Mouse (Mus musculus): ENCODE data around the gene Fam240a. TPM values are rescaled to one million over a fixed set of nuclear protein-coding genes. Genes with fewer than 3 reads are reported as not detected.

Gene Fam240a
- polyA plus RNA-seq, 1 experiment from 2014 or later: not detected

- no peak overlapping the region for H3K9ac ChIP-seq (replicated peaks)
- H3K4me1 ChIP-seq: no peaks in the 10 kb centered on the region
- no peak overlapping the region for H3K27ac ChIP-seq (replicated peaks)
- no peaks in the 10 kb centered on the region for H3K9me3 ChIP-seq (replicated peaks)
- no peak overlapping the region for H3K4me3 ChIP-seq (replicated peaks)
- H3K27me3 ChIP-seq (replicated peaks): no peaks in the 10 kb centered on the region
- no peak for ATAC-seq (ENCODE audit: low FRiP score)
- no peaks in the 10 kb centered on the region for H3K36me3 ChIP-seq
- H3K4me2 ChIP-seq: no peak overlapping the region
- 85% methylated on average over 4 of the region's 4 CpGs for whole genome bisulfite sequencing
Measured at GRCm38 (mm10) chr9:110907838-110908630, 8.6 kb downstream of the Fam240a start.

DNA sequence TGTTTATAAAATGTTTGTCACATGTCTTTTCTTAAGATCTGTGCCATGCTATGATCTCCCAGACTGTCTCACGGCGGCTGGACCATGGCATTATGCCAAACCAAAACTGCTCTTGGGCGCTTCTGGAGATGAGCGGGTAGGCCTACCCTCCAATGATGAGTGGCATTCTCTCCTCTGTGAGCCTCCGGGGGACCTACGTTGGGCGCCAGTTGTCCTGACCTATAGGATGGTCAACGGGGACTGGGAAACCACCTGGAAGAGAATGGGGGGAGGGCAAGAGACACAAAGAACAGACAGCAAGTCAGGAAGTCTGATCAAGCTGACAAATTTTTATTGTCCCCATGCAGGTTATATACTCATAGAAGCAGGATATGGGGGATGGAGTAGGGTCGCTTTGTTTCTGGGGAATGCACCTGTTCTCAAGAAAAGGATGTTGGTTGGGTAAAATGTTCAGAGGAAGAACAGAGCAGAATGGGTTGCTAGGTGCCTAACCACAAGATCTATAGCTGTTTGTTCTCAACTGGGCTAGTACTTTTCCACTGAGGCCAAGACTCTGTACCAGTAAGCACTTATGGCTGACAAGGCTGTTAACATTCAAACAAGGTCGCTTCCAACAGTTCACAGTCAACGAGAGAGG lies 9.3 kb downstream of the Fam240a start:
- Histone ChIP-seq H3K4me3 (replicated peaks) (no peak overlapping the region), H3K4me2 (no peak overlapping the region), H3K9me3 (replicated peaks) (no peaks in the 10 kb centered on the region), H3K9ac (replicated peaks) (no peak overlapping the region), H3K27me3 (replicated peaks) (no peaks in the 10 kb centered on the region), H3K27ac (replicated peaks) (no peak overlapping the region), H3K4me1 (no peaks in the 10 kb centered on the region), H3K36me3 (no peaks in the 10 kb centered on the region)
- ATAC-seq (ENCODE audit: low FRiP score): no peak
- 92% methylated on average over 11 of the region's 11 CpGs for WGBS

- Histone ChIP-seq H3K9ac (replicated peaks) (no peak overlapping the region), H3K9me3 (replicated peaks) (no peaks in the 10 kb centered on the region), H3K4me1 (no peaks in the 10 kb centered on the region), H3K4me3 (replicated peaks) (no peak overlapping the region), H3K27ac (replicated peaks) (no peak overlapping the region), H3K27me3 (replicated peaks) (no peaks in the 10 kb centered on the region), H3K4me2 (no peak overlapping the region), H3K36me3 (no peaks in the 10 kb centered on the region)
- ATAC-seq (ENCODE audit: low FRiP score): no peak
- WGBS: 88% methylated on average over 4 of the region's 4 CpGs
Measured at GRCm38 (mm10) chr9:110902271-110902670, 14.4 kb downstream of the Fam240a start.

GRCm38 (mm10) chr9:110901204-110901603 lies 15.5 kb downstream of the Fam240a start:
- Histone ChIP-seq H3K36me3 (no peaks in the 10 kb centered on the region), H3K9me3 (replicated peaks) (no peaks in the 10 kb centered on the region), H3K27me3 (replicated peaks) (no peaks in the 10 kb centered on the region), H3K4me1 (peaks cover 5% of the 10 kb centered on the region), H3K4me3 (replicated peaks) (no peak overlapping the region), H3K27ac (replicated peaks) (no peak overlapping the region), H3K4me2 (no peak overlapping the region), H3K9ac (replicated peaks) (no peak overlapping the region)
- no peak for ATAC-seq (ENCODE audit: low FRiP score)
- 90% methylated on average over 6 of the region's 6 CpGs for WGBS

DNA sequence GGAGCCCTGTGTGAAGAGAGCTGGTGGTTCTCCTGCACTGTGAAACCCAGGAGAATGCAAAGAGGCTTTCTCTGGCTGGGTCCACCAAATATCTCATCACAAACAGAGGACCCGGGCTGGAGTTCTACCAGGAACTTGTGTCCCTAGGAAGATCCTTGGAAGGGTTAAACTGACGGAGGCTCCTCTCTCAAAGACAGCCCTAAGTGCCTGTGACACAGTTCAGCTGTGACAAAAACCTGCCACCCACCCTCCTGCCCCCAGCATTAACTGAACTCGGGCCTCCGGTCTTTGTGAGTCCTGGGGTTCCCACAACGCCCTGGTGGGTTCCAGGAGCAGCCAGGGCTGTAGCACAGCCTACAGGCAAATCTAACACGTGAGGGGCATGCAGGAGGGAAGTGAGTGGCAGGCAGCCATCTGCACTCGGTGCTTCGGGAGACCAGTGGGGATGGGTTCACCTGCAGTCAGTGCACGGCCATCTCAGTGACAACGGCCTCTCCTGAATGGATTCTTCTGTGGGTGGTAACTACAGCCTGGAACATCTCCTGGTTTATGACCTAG lies 17.1 kb downstream of the Fam240a start:
- Histone ChIP-seq H3K9ac (replicated peaks) (no peak overlapping the region), H3K4me2 (no peak overlapping the region), H3K36me3 (no peaks in the 10 kb centered on the region), H3K27me3 (replicated peaks) (no peaks in the 10 kb centered on the region), H3K9me3 (replicated peaks) (no peaks in the 10 kb centered on the region), H3K4me1 (peaks cover 12% of the 10 kb centered on the region), H3K4me3 (replicated peaks) (no peak overlapping the region), H3K27ac (replicated peaks) (no peak overlapping the region)
- ATAC-seq (ENCODE audit: low FRiP score): no peak
- WGBS: 50% methylated on average over 10 of the region's 10 CpGs

- Histone ChIP-seq H3K9ac (replicated peaks) (no peak overlapping the region), H3K27ac (replicated peaks) (no peak overlapping the region), H3K4me3 (replicated peaks) (no peak overlapping the region), H3K27me3 (replicated peaks) (no peaks in the 10 kb centered on the region), H3K9me3 (replicated peaks) (no peaks in the 10 kb centered on the region), H3K4me1 (peaks cover 12% of the 10 kb centered on the region), H3K36me3 (no peaks in the 10 kb centered on the region), H3K4me2 (peak overlapping the region; percentile 39)
- WGBS: 15% methylated on average over 6 of the region's 6 CpGs
- peak; percentile 71 for ATAC-seq (ENCODE audit: low FRiP score)
Measured at GRCm38 (mm10) chr9:110896595-110896994, 20.1 kb downstream of the Fam240a start.

- Histone ChIP-seq H3K4me3 (replicated peaks) (no peak overlapping the region), H3K9ac (replicated peaks) (no peak overlapping the region), H3K27ac (replicated peaks) (no peak overlapping the region), H3K4me1 (peaks cover 12% of the 10 kb centered on the region), H3K27me3 (replicated peaks) (no peaks in the 10 kb centered on the region), H3K9me3 (replicated peaks) (no peaks in the 10 kb centered on the region), H3K36me3 (no peaks in the 10 kb centered on the region), H3K4me2 (peak overlapping the region; percentile 39)
- ATAC-seq (ENCODE audit: low FRiP score): peak; percentile 68; the same call in 1 of the 2 replicates
- 10% methylated on average over 7 of the region's 7 CpGs for WGBS
Measured at GRCm38 (mm10) chr9:110895994-110896393, 20.7 kb downstream of the Fam240a start.

DNA sequence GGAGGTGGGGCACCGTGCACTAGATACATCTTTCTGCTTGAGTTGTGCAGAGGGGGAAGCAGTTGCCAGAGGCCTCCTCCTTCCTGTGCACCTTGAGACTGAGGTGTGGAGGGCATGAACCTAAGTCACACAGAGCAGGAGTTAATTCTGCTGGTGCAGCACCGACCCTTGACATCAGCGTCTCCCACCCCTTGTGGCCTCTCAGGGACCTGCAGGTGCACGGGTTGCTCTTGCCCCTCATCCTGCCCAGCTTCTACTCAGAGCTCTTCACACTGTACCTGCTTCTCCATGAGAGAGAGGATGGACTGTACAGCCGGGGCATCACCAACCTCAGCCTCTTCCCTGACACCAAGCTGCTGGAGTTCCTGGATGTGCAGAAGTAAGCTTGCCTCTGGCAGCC lies 21.2 kb downstream of the Fam240a start:
- H3K9ac ChIP-seq (replicated peaks): no peak overlapping the region
- 48% methylated on average over 5 of the region's 5 CpGs for WGBS

DNA sequence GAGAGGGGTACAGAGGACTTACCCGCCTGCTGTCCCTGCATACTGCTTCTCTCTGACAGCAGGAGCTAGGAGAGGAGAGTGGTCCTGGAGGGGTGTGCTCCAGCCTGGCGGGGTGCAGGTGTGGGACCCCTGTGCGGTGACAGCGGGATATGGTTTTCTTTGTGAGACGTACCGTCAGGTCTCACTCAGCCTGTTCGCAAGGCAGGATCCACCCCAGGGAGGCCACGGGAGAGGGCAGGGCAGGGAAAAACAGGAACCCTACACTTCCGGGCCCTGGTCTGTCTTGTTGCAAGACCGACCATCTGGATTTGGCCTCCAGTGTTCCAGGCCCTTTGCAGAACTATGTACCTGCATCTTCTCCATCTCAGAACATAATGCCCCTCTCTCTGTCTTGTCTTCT lies 23.2 kb downstream of the Fam240a start:
- peaks cover 12% of the 10 kb centered on the region for H3K4me1 ChIP-seq
- H3K4me3 ChIP-seq (replicated peaks): no peak overlapping the region
- H3K27ac ChIP-seq (replicated peaks): no peak overlapping the region
- no peak overlapping the region for H3K9ac ChIP-seq (replicated peaks)
- no peak for ATAC-seq (ENCODE audit: low FRiP score)
- no peak overlapping the region for H3K4me2 ChIP-seq
- no peaks in the 10 kb centered on the region for H3K9me3 ChIP-seq (replicated peaks)
- H3K36me3 ChIP-seq: no peaks in the 10 kb centered on the region
- WGBS: 71% methylated on average over 10 of the region's 10 CpGs
- H3K27me3 ChIP-seq (replicated peaks): no peaks in the 10 kb centered on the region

More for the DNA sequence above, 21.2 kb downstream of the Fam240a start:
- ATAC-seq (ENCODE audit: low FRiP score): no peak
- H3K9me3 ChIP-seq (replicated peaks): no peaks in the 10 kb centered on the region
- H3K27me3 ChIP-seq (replicated peaks): no peaks in the 10 kb centered on the region
- H3K4me2 ChIP-seq: peak overlapping the region; percentile 39; the same call in 1 of the 2 replicates
- no peak overlapping the region for H3K4me3 ChIP-seq (replicated peaks)
- peaks cover 12% of the 10 kb centered on the region for H3K4me1 ChIP-seq
- no peaks in the 10 kb centered on the region for H3K36me3 ChIP-seq
- no peak overlapping the region for H3K27ac ChIP-seq (replicated peaks)

- no peaks in the 10 kb centered on the region for H3K36me3 ChIP-seq
- ATAC-seq (ENCODE audit: low FRiP score): no peak
- H3K27me3 ChIP-seq (replicated peaks): no peaks in the 10 kb centered on the region
- H3K9ac ChIP-seq (replicated peaks): no peak overlapping the region
- WGBS: 82% methylated on average over 3 of the region's 3 CpGs
- H3K27ac ChIP-seq (replicated peaks): no peak overlapping the region
- peaks cover 12% of the 10 kb centered on the region for H3K4me1 ChIP-seq
- no peak overlapping the region for H3K4me2 ChIP-seq
- H3K4me3 ChIP-seq (replicated peaks): no peak overlapping the region
- H3K9me3 ChIP-seq (replicated peaks): no peaks in the 10 kb centered on the region
Measured at GRCm38 (mm10) chr9:110892552-110892951, 24.1 kb downstream of the Fam240a start.

DNA sequence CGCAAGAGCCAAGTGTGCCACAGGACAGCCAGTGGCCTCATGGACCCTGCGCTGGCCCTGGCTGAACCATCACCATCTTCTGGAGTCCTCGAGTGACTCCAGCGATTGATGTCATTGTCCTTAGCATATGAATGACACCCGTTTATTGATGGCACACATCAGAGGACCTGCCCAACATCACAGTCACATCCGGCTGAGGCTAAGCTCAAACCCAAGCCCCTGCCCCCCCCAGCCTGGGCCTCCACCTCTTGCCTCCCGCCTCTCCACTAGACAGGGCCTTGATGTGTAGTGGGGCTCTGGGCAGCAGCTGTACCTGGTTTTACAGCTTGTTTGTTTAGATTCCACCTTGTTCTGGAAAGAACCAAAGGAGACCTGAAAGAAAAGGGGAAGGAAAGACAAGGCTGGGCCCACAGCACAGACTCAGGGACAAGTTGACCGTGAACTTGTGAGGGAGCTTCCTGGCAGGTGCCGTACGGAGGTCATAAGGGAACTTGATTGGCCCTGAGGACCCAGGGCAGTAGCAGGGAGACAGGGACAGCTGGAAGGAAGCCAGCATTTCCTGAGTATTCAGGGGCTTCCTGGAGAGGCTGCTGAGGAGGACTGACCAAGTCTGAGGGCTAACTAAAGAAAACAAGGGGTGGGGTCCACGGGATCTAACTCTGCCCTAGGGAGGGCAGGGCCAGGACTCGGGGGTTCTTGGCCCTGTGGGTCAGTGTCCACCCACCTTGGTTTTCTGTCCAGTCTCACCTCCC lies 25.4 kb downstream of the Fam240a start:
- H3K27me3 ChIP-seq (replicated peaks): no peaks in the 10 kb centered on the region
- no peak overlapping the region for H3K9ac ChIP-seq (replicated peaks)

More for the DNA sequence above, 25.4 kb downstream of the Fam240a start:
- WGBS: 77% methylated on average over 12 of the region's 12 CpGs
- H3K4me3 ChIP-seq (replicated peaks): no peak overlapping the region
- peaks cover 8% of the 10 kb centered on the region for H3K4me1 ChIP-seq
- no peaks in the 10 kb centered on the region for H3K36me3 ChIP-seq
- no peak overlapping the region for H3K4me2 ChIP-seq
- no peaks in the 10 kb centered on the region for H3K9me3 ChIP-seq (replicated peaks)
- H3K27ac ChIP-seq (replicated peaks): no peak overlapping the region
- no peak for ATAC-seq (ENCODE audit: low FRiP score)

Measured in neural tube, embryonic 15.5 days (tissue).